Mouse (Mus musculus) lung, postnatal 4 days (tissue): ENCODE measurements around the gene Rbl1.
"Not testable (repeated sequence)": the region's sequence is repeated elsewhere in the genome, so short reads cannot be mapped to it uniquely, and the experiment has no call there.

Experiments used
- DNase-seq, 2 experiments: peaks; one replicate each; pipeline ENCODE4 v3.0.0; 2021

Gene Rbl1

GRCm38 (mm10) chr2:157204366-157205218 lies at the start of gene Rbl1:
Gene Rbl1, minus strand, starts transcription at chr2:157204534.
- peak; percentile 94 for DNase-seq

GRCm38 (mm10) chr2:157248111-157248510 lies 43.8 kb upstream of the Rbl1 start:
- no peak for DNase-seq

DNA sequence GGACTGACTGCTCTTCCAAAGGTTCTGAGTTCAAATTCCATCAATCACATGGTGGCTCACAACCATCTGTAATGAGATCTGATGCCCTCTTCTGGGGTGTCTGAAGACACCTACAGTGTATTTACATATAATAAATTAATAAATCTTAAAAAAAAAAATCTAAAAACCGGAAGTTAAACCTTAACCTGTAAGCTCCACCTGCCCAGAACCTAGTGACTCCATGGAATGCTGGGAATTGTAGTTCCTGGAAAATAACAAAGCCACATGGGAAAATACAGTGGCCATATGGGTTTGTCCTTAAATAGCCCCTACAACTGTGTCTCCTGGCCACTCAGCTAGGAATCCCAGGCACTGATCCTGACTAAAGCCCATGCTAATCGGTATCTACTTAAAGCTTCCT lies 41.3 kb upstream of the Rbl1 start:
- no peak for DNase-seq

GRCm38 (mm10) chr2:157245001-157245400 lies 40.7 kb upstream of the Rbl1 start:
- no peak for DNase-seq

DNA sequence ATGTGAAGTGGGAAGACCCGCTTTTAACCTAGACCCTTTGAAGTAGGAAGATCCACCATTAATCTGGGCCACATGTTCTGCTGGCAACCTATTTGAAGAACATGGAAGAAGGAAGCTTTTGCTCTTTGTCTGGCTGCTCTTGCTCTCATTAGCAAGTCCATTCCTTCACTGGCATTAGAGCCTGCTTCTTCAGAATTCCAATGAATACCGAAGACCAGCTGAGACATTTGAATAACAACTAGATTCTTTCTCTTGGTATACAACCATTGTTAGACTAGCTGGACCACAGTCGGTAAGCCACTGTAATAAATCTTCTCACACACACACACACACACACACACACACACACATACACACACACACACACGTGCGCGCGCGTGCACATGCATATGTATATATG lies 31.6 kb upstream of the Rbl1 start:
- no peak for DNase-seq

GRCm38 (mm10) chr2:157221916-157222315 lies 17.6 kb upstream of the Rbl1 start:
- not testable (repeated sequence) for DNase-seq

GRCm38 (mm10) chr2:157220108-157220507 lies 15.8 kb upstream of the Rbl1 start:
- DNase-seq: no peak

DNA sequence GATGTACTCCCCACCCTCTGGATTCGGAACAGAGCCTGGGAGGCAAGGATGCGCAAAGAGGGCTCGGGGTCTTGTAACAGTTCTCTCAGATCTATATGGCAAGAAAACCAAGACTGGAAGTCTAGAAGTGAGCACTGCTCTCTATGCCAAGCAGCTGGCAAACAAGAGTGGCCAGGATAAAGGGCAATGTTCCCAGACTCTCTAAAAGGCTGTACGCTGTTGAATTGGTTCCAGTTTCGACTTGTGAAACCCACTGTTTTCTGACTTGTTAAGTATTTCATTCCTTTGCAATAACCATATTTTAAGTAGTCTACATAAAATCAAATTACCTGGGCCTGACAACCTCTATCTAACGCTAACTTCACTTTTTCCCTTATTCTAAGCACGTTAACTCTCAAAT lies 7.4 kb upstream of the Rbl1 start:
- DNase-seq: no peak

DNA sequence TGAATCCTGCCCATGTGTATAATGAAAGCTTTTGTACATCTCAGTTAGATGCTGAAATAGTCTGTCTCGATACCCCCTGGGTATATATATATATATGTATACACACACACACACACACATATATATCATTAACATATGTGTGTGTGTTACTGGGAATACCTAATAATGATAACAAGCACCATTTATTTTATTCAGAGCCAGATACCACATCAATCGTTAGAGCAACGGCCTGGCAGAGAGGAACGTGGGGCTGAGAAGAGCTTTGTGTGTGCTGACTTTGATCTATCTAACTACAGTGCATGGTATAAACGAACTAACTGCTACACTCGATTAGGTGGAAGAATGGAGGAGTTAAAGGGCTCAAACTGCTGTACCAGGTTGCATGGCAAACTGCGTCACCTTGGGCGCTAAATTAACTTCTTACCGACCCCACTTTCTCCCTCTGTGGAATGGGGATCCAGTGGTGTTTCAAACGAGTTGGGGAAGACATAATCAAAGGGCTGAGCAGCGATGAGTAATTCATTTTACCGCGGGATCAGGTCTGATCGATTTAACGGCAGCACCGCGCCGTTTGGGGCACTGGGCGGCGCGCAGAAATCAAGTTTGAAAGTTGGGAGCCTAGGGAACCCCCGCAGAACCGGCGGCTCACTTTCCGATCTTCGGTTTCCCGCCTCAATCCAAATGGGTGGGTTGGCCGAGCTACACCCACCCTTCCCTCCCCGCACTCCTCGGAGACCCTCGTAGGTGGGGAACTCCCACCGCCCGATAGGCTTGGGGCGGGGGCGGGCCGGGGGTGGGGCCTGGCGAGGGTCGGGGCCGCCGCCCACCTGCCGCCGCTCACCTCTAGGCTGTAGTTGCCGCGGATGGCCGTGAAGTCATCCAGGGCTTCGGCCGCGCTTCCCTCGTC lies 622 bp downstream of the Rbl1 start:
- DNase-seq: peak; percentile 52 to 58

DNA sequence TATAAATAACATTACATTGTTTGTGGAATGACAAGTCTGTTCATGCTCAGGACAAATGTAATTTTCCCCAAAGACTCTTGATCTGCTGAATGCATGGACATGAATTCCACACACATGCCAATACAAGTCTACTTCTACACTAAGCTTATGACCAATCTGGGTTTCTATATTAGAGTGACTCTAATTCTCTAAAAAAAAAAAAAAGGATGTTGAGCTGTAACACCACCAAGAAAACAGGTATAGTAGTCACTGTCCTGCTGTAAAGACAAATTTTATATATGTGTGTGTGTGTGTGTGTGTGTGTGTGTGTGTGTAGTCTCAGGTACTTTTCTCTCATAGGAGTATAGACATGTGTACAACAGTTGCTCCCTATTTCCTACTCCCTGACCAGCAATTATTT lies 1.3 kb downstream of the Rbl1 start:
- no peak for DNase-seq

- DNase-seq: no peak
These were observed 2.0 kb downstream of the Rbl1 start for GRCm38 (mm10) chr2:157202361-157202760.

DNA sequence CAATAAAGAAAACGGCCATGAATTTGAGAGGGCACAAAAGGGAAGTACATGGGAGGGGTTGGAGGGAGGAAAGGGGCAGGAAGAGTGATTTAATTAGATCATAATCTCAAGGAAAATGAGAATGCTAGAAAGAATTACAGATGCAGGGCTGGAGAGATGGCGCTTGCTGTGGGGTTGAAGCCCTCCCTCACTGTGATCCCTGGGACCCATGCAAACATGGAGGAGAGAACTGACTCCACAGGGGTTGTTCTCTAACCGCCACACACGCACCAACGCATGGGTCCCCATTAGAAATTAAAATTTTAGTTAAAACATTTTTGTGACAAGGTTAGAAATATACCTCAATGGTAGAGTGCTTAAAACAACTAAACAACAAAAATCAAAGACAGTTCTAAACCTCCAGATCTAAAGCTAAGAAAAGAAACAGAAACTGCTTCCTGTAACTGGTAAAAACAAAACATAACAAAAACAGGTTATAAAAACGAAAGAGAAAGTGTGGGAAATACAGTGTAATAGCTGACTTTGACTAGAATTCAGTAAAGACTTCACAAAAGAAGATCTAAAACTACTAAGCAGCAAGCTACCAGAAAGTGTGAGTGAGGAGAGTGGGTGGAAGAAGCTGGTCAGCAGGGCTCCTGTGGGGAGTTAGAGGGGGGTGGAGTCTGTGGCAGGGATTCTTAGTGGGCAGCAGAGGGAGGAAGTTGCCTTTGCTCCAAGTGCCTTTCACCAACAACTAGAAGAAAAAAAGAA lies 3.1 kb downstream of the Rbl1 start:
- peak; percentile 46 to 61 for DNase-seq

- not testable (repeated sequence) for DNase-seq
These were observed 5.9 kb downstream of the Rbl1 start for GRCm38 (mm10) chr2:157198405-157198804.

GRCm38 (mm10) chr2:157190651-157191050 lies 13.7 kb downstream of the Rbl1 start:
- no peak for DNase-seq

GRCm38 (mm10) chr2:157187223-157187622 lies 17.1 kb downstream of the Rbl1 start:
- DNase-seq: no peak

DNA sequence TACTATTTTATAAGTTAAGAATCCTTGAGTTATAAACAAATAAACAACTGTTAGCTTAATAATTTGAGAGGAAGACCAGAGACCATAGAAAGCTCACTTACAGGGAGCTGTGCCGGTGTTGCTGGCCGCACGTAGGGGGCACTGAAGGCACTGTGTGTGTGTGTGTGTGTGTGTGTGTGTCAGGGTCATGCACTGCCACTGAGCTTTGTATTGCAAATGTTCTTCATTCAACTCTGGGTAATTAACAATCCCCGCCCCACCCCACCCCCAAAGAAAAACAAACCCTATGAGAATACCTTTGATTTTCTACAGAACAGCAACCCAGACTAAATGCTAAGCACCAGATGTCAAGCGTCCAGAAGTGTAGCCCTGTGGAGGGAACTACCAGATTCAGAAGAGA lies 17.8 kb downstream of the Rbl1 start:
- no peak for DNase-seq

DNA sequence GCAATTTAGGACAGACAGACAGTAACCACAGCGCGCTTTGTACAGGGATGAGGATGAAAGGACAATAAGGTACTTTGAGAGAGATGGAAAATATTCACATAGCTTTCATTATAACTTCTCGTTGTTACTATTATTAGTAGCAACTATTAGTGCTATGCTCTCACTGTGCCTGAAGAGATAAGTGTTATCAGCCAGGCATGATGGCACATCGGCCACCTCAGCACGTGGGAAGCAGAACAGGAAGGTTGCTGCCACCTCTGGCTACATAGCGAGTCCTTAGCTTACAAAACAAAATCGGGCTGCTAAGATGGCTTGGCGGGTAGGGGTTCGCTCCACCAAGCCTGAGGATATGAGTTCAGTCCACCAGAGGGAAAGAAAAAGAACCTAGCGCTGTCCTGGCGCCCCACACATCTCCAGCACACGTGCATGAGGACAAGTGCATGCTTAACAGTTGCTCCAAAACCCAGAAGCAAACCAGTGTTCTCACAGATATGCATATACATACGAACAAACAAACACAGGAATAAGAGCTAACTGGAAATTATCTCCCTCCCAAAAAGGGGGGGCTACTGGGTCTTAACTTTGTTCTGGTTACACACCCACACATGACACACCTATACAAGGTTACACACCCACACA lies 19.2 kb downstream of the Rbl1 start:
- no peak for DNase-seq

DNA sequence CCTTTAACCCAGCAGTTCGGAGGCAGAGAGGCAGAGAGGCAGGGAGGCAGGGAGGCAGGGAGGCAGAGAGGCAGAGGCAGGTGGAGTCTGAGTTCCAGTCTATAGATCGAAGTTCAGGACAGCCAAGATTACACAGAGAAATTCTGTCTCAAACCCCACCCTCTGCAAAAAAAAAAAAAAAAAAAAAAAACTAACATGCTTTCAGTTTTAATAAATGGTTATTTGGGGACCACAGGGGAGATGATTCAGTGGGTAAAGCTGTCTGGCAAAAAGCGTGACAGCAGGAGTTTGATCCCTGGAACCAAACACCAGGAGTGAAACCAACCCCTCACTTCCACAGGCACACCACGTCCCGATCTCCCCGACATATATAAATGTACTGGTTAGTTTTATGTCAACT lies 26.2 kb downstream of the Rbl1 start:
- DNase-seq: no peak

DNA sequence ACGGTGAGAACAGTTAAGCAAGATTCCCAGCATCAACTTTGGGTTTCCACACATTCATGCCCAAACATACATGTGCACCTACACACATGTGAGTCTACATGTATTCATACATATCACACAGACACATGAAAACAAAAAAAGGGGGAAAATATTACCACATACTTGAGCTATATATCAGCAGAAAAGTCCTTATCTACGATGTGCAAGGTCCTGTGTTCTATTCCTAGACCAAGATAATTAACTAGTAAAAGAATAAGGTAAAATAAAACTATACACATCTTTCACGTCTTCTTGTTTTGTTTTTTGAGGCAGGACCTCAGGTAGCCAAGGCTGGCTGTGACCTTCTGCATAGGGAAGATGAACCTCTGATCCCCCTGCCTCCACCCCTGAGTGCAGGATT lies 28.1 kb downstream of the Rbl1 start:
- no peak for DNase-seq

- DNase-seq: no peak
These were observed 29.9 kb downstream of the Rbl1 start for GRCm38 (mm10) chr2:157174416-157174815.

GRCm38 (mm10) chr2:157173555-157173954 lies 30.8 kb downstream of the Rbl1 start:
- DNase-seq: peak in 1 of 2 experiments; percentile 29

GRCm38 (mm10) chr2:157172984-157173383 lies 31.4 kb downstream of the Rbl1 start:
- DNase-seq: peak in 1 of 2 experiments; percentile 26

GRCm38 (mm10) chr2:157170626-157171025 lies 33.7 kb downstream of the Rbl1 start:
- no peak for DNase-seq
